Mouse (Mus musculus) CD4-positive helper T cell, adult 2 months (primary cell): Measurements from ENCODE around the gene Nit1.

Source experiments
- DNase-seq: peaks from one replicate; pipeline ENCODE4 v3.0.0-alpha.2; 2012; ENCODE audit warnings: low read depth, missing footprints, low spot score

Gene Nit1

DNA sequence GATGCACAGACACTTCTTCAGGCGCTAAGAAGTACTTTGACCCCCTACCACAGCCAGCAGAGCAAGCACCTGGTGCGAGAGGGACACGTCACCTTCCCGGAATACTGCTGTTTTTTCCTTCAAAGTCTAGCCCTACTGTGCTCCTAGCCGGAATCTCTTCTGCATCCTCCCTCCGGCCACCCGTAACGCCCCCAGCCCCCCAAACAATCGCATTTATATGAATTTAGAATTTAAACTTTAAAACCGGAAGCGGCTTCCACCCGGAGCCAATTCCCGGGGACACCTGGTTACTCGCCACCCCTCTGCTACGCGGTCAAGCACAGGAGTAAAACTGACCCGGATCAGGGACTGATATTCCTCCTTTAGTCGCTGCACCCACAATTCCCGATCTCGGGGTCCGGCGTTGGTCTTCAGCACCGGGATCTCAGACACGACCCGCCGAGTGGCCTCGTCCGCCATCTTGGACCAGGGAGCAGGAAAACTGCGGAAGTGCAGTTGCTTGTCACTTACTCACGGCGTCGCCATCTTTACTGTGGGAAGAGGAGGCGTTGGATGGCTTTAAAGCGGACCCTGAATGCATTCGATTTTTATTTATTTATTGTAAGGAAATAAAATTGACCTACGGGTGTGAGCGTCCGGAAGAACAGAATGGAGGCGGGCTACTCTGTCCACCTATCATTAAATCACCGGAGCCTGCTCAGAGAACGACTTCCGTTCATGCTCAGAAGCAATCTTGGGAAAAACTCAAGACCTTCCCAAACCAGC lies 51.0 kb downstream of the Nit1 start, which contains the start of gene Ufc1:
TSS of gene Ufc1 (minus strand) at position 727 of the 765 bp plus-strand sequence.
- DNase-seq = peak; percentile 90

DNA sequence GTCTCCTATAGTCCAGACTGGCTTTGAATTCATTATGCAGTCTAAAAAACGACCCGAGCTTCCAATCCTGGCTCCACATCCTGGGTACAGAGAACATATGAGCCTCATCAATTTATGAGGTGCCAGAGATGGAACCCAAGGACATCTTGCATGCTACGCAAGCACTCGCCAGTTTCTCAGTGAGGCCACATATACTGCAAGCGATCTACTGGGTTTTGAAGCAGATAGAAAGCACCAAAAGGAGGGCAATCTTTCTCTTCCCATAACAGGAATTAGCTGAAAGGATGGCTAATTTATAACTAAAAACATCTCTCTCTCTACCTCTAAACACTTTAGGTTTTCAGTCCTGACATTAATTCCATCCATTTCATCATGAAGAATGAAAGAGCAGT lies 51.5 kb downstream of the Nit1 start:
- no peak for DNase-seq

DNA sequence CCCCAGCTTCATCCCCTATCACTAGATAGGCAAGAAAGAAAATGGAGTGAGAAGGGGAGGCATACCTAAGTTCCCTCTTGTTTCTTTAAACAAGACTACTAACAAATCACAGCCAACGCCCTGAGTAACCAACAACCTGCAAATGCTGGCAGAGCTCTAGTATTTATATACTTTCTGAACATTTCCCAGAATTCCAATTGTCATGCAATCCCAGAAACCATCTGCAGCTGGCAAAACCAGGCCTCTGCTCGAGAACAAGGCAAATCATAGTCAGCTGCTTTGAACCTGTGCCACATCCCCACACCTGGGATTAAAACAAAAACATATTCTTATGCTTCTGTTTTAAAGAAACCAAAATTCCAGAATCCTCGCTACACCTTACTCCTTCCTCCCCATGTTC lies 52.1 kb downstream of the Nit1 start:
- DNase-seq = no peak

DNA sequence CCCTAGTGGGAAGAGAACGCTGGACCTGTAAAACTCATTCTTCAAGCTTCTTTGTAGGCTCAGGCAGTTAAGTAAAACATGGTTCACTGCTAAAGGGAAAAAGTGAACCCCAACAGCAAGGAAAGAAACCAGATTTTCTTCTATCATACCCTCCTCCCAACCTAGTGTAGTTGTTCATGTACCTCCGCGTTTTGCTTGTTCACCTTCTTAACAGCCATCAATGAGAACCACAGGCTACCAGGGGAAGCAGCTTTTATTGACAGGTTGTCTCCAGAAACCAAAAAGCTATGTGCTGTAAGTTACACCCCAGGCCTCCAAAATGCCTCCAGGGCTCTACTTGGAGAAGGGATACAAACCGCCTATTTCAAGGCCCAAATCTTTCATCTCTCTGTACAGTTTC lies 57.1 kb downstream of the Nit1 start:
- no peak for DNase-seq
